Mouse (Mus musculus) thymus, adult 18-20 months (tissue): ENCODE measurements around the gene 9130213A22Rik.

Experiments used
- DNase-seq, 2 experiments: peaks; one replicate each; pipeline ENCODE4 v3.0.0; 2022; ENCODE audit warnings: mixed read lengths in 2 of 2

The 9130213A22Rik gene

DNA sequence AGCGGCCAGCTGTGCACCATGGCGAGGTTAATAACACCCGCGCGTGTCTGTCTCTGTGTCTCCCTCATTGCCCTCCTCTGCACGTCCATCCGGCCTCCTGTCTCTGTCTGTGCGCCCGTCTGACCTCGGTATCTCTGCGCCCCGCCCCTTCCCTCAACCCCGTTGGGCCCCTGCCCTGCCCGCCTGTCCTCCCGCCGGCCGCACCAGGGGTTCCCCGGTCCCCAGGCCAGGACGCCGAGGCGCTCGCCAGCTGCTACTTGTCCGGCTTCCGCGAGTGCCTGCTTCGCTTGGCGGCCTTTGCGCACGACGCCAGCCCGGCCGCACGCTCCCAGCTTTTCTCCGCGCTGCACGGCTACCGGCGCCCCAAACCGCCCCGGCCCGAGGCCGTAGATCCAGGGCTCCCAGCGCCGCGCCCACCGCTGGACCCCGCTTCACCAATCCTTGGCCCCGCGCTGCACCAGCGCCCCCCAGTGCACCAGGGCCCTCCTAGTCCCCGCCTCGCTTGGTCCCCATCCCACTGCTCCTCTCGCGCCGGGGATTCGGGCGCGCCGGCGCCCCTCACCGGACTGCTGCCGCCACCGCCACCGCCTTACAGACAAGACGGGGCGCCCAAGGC, at the start of gene 9130213A22Rik:
9130213A22Rik (minus strand) TSS at position 254 of the 616 bp plus-strand sequence.
- peak; percentile 74 to 77 for DNase-seq

DNA sequence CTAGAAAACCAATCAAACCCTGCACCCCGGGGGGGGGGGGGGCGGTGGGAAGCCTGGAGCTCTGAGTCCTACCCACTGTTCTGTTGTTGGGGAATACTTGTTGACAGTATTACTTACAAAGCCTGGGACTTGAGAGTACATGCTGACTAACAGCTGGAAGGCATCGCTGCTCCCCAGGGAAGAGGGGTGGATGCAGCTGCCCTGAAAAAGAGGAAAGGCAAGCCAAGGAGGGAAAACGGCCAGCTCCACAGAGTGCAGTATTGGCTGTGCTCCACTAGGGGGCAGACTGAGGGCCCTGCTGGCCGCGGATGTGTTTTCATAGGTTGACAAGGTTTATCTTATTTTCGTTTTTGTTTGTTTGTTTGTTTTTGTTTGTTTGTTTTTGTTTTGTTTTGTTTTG, 49.2 kb upstream of the 9130213A22Rik start:
- peak in 1 of 2 experiments; percentile 10 for DNase-seq

DNA sequence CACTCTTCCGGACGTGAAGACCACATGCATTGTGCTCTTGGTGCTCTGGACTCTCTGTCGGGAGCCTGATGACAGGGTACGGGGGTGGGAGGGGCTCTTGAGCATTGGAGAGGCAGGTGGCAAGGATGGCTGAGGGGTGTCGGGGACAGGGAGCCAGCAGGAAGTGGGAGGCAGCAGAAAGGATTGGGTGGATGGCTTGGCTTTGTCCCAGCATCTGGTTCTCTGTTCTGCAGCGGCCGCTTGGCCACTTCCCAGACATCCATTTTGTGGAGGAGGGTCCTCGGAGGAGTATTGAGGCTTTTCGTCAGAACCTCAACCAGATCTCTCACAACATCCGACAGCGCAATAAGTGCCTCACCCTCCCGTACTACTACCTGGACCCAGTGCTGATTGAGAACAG, 46.9 kb upstream of the 9130213A22Rik start:
- no peak for DNase-seq

DNA sequence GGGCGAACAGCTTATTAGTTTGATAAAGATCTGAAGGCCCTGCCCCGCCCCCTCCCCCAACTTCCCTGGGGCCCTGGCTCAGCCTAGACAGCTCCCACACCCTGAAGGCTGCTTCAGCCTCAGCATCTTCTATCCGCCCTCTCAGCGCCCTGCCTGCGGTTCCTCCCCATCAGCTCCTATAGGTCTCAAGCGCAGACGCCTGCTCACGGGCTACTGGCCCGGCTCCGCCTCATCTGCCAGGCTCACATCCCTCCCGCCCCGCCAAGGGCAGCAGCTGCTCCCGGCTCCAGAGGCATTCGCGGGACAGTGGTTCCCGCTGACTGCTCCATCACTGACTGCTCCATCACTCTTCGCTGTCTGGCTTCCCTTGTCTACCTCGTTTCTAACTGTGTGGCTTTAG, 34.4 kb upstream of the 9130213A22Rik start, which contains the start of gene Alox12b:
Alox12b (plus strand) TSS at position 190 of the 400 bp plus-strand sequence.
- DNase-seq: no peak

DNA sequence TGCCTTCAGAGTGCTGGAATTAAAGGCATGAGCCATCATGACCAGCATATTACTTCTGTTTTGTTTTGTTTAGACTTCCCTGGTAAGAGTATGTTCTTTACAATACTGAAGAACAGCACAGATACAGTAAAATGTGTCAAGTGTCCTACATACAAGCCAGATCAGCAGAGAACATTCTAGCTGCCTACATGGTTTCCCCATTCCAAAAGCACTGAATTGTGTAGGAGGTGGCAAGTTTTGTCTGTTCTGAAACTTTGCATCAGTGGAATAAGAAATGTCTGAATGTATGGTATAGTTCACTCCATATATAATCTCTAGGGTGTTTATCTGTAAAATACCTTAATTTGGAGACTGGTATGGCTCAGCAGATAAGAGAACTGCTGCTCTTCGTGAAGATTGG, 33.0 kb upstream of the 9130213A22Rik start:
- DNase-seq: no peak

DNA sequence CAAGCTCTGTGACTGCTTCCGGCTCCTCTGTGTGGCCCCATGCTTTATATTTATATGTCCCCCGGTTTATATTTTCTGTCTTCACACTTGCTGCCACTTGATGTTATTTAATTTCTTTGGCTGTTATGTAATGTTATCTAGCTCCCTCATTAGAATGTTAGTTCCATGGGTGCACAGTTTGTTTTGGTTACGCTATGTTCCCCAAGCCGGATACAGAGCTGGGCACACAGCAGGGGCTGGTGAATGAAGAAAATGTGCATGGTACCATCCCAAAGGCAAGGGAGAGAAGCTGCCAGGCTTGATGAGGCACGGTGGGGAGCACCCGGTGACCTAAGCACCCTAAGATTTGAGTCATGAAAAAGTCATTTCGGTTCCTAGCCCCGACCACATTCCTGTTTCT, 31.4 kb upstream of the 9130213A22Rik start:
- no peak for DNase-seq

DNA sequence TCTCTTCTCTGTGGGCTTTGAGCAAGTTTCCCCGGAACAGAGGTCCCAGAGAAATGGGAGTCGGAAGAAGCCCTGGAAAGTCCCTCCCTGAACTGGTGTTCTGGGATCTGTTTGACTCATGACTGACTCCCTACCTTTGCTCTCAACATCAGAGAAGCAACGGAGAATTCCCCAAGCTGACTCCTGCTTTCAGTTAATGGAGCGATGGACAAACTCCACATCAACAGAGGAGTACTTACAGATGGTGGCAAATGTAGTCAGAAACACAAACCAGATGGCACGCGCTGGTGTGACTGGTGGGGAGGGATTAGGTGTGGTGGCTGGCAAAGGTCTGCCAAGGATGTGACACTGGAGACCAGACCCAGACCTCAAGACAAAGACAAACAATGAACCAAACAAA, 28.6 kb upstream of the 9130213A22Rik start:
- DNase-seq: no peak

DNA sequence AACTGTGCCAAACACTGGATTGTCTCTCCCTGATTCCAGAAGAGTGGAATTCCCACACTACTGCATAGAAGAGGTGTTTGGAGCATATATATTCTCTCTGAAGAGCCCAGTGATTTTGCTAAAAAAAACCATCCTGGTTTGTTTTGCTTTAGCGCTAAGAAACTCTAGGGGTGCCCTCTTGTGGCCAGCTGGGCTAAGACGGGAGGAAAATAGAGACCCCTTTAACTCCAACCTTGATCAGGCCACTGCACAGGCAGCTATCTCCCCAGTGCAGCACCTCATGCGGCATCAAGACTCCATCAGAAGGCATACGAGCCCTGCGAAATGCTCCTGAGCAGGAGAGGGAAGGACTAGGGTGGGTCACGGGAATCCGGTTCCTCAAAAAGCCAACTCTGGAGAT, 28.1 kb upstream of the 9130213A22Rik start:
- DNase-seq: peak; percentile 17 to 44

DNA sequence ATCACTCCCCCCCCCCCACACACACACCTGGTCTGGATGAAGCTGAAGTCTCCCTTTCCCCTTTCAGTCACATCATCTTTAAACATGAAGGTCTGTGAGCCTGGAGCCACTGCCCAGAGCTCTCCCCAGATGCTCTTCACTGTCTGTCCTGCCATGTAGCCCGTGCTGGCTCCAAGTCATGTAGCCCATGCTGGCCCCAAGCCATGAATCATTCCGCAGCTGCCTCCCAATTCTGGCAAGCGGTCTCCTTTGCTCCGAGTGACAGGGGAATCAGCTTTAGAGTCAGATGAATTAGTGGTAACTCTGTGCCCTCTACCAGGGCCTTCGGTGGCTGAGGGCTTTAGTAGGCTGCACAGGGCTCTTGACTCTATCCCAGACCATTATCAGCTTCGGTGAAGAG, 27.3 kb upstream of the 9130213A22Rik start:
- DNase-seq: no peak

DNA sequence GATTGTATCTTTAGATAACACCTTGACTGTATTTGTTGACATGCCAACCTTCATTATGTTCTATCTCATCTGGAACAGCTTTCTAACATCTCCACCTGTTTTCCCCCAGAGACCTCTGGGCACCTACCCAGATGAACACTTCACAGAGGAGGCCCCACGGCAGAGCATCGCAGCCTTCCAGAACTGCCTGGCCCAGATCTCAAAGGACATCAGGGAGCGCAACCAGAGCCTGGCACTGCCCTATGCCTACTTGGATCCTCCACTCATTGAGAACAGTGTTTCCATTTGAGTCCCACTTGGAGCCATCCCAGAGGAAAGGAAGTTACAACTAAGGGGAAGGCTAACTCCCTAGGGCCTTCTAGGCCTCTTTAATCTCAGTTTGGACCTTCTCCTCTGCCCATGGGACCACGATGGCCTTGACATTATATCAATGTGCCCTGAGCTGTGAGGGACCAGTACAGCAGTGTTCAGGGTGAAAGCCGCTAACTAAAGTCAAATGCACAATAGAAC, 26.1 kb upstream of the 9130213A22Rik start:
- no peak for DNase-seq

DNA sequence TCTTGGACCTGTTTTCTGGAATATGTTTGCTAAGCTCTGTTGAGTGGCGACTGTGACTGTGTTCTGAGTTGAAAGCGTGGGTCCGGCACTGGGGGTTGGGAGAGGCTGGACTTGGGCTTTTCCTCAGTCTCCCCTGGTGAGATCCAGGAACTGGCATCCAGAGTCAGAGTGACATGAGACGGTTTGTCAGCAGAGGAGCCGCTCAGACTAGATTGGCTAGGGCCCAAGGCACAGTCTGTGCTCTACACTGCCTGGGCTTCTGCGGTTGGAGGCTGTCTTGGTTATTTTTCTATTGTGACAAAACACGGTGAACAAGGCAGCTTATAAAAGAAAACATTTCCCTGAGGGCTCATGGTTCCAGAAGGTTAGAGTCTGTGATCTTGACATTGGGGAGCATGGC, 25.2 kb upstream of the 9130213A22Rik start:
- DNase-seq: no peak

DNA sequence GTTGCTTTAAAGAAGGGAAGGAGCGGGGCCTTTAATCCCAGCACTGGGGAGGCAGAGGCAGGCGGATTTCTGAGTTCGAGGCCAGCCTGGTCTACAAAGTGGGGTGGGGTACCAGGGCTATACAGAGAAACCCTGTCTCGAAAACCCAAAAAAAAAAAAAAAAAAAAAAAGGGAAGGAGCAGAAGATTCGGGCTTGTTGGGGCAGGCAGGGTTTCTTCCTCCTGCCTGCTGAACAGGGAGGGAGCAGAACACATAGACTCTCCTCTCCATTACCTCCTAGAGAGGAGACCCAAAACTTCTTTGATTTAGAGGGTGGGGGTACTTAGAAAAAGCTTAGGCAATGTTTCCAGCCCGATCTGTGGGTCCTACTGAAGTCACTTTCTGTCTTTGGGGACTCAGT, 13.0 kb upstream of the 9130213A22Rik start:
- DNase-seq: no peak

DNA sequence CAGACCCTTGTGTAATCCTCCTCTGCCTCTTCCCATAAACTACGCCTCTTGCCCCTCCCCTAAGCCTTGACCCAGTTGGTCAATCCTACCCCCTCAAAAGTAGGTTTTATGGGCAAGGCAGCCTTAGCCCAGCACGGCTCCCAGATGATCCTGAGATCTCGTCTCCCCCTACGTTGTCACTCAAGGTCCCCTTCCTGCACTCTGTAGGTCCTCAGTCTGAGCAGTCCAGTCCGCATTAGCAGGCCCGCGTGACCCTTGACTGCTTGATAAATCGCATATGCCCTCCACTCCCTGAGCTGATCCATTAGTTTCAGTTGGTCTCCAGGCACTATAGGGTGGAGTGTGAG, 12.2 kb upstream of the 9130213A22Rik start:
- DNase-seq: no peak

DNA sequence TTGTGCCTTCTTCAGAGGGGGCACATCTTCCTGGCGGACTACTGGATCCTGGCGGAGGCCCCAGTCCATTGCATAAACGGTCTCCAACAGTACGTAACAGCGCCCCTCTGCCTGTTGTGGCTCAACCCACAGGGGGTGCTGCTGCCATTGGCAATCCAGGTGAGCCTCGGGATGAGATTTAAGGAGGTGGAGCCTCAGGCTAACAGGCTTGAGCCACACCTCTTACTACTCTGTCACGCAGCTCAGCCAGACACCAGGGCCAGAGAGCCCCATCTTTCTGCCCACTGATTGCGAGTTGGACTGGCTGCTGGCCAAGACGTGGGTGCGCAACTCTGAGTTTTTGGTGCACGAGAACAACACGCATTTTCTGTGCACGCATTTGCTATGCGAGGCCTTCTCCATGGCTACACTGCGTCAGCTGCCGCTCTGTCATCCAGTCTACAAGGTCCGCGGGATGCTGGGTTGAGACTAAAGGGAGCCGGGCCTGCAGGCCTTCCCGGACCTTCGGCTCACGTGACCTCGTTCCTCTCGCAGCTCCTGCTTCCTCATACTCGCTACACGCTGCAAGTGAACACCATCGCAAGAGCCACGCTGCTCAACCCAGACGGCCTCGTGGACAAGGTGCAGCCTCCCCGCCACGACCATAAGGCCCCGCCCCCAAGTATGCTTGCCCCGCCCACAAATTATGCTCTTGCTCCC, 11.7 kb upstream of the 9130213A22Rik start:
- peak in 1 of 2 experiments; percentile 49 for DNase-seq

DNA sequence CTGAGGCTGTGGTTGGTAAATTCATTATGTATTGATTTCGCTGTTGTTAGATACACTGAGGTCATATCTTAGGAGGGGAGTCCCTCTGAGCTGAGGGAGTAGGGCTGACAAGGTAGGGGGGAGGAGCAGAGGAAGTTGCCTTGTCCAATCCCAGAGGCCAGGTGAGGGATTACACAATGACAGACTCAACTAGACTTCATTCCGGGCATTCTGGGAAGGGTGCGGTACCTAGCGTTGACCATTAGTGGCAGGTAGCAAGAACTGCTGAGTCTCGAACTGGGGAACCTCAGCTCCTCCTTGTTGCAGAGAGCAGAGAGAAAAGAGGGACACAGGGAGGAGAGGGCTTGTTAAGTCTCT, 11.2 kb upstream of the 9130213A22Rik start:
- DNase-seq: no peak

DNA sequence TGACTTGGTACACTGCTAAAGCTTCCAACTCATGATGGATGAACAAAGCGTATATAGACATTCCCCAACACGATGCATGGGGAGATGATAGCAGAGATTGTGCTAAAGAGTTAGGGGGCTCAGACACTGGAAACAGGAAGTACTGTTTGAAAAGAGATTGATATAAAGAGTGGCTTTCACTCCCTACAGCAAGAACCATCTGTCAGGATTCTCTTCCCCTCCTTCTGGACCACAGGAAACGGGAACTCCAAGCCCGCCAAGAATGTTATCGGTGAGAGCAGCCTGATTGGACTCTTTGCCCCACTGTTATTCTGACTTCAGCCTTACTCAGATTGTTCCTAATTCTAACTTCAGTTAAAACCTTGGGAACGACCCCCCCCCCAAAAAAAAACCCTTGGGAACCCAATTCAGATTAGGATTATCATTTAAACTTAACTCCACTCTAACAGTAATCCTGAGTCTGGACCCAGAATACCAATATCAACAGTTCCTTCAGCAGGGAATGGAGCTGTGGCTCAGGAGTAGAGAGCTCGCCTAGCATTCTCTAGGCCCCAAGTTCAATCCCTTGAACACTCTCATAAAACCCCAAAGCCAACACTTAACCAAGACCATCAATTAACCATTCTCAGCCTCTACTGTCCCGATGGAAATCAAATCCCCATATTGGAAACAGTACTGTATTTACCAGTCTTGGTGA, 6.2 kb upstream of the 9130213A22Rik start:
- no peak for DNase-seq

DNA sequence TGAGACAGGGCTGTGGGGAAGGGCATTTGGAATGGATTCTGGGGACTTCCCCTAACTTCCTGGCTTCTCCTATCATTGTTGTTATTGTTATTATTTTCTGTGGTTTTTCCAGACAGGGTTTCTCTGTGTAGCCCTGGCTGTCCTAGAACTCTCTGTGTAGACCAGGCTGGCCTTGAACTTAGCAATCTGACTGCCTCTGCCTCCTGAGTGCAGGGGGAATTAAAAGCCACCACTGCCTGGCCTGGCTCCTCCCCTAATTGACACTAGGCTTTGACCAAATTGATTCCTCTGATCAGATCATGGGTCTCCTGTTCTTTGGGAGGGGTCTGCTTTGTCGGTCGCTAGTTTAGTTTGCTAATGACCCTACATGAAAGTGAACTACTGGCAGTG, 4.3 kb upstream of the 9130213A22Rik start:
- no peak for DNase-seq

DNA sequence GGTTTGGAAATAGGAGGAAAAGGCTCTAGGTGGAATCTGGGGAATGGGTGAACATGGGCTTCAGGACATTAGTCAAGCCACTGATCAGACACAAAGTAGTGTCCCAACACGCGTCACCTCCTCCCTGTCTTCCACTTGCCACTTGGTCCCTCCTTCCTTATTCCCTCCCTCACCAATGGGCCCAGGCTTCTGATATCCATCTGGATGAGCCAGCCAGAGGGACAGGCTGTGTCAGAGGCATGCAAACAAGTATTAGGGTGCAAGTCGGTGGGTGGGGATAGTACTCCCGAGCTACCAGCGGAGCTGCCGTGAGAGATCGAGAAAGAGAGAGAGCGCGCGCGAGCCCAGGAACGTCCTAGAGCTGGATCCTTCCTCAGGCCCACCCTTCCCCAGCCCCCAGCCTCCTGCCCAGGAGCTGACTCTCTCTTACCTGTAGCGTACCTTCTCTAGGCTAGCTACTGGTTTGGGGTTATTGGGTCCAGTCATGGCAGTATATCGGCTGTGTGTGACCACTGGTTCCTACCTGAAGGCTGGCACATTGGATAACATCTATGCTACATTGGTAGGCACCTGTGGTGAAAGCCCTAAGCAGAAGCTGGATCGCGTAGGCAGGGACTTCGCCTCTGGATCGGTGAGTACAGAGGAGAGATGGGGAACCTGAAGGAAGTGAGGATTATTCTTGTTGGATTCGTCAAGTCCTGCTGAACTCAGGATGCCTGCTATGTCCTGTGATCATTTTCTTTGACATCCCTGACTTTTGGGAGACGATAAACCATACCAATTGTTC, 3.7 kb upstream of the 9130213A22Rik start:
- no peak for DNase-seq

DNA sequence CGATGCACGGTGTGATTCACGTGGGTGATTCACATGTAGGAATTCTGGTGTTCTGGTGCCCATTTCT, 3.3 kb upstream of the 9130213A22Rik start, which contains the start of gene Aloxe3:
Aloxe3 (plus strand) TSS at position 45 of the 67 bp plus-strand sequence.
- no peak for DNase-seq

DNA sequence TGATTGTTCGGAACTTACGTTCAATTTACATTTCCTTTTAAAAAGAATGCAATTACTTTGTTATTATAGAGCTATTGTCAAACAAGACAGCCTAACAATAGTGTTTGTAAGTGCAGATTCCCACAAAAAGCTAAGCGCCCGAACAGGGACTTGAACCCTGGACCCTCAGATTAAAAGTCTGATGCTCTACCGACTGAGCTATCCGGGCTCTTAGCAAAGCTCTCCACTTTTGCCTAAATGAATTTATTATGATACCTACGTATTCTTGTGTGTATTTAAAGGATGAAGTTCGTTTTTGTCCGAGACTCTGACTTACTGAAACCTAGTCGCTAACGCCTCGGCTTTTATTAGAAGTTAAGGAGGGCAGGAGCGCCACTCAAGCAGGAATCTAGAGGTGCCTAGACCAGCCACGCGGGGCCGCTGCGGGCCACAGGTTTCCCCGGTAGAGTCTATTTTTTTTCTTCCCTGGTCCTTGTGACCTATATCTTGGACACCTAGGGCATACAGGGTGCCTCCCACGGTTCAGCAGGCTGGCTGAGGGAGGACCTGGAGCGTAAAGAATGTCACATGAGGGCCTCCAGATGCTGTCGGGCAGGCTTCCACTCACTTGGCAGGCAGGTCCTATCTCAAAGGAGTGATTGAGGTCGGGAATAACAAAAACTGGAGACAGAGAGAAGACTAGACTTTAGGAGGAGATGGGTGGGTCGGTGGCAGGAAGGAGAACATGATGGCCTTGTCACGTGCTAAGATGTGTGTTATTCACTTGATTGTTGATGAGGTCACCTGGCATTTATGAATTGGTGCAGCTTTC, 2.9 kb upstream of the 9130213A22Rik start:
- DNase-seq: peak; percentile 61 to 80

DNA sequence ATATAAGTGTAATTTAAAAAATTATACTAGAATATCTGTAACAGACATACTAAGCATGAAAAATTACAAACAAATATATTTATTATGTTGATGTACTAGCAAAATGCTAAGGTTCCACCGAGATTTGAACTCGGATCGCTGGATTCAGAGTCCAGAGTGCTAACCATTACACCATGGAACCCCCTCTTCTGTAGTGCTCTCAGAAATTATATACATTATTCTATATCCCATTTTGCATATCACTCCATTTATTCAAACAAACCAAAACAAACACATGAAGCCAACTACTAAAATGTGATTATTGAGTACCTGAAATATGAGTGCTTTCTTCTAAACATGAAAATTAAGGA, 2.1 kb upstream of the 9130213A22Rik start:
- no peak for DNase-seq

DNA sequence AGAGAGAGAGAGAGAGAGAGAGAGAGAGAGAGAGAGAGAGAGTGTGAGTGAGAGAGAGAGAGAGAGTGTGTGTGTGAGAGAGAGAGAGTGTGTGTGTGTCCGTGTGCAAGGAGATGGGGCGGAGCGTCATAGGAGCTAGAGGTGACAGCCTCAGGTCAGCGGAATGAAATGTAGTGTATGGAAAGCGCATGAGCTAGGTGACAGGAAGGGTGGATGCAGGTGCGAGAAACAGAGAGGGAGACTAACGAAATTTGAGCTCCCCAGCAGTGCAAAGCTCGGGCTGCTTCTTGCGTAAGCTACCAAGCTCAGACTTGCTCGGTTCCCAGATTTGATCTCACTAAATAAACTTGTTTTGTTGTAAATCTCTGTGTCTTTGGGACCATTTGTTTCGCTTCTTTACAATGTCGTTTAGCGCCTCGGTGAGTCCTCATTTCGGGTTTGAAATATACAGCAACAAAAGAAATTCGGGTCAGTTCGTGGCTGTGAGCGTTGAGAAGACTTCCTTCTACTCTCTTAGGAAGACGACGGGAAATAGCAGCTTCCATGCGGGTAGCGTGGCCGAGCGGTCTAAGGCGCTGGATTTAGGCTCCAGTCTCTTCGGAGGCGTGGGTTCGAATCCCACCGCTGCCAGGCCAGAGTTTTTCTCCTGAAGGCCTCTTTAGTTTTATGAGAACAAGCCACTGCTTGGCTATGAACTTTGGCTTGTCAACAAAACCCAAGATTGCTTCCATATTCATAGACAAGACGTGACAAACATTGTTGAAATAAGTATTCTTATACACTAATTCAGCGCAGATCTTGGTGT, 1.5 kb upstream of the 9130213A22Rik start:
- DNase-seq: peak; percentile 60 to 73
